Mouse (Mus musculus) forebrain, embryonic 16.5 days (tissue): ENCODE results near the gene Rnf224. TPM values are rescaled to one million over a fixed set of nuclear protein-coding genes. Genes with fewer than 3 reads are reported as not detected.
A peak's percentile ranks its signal among the peaks of the same experiment; 100 is the strongest.

Experiments
- ATAC-seq: fragments of 200-750 bp; cut with Nextera tagmentation; 2 replicates; pipeline ENCODE4 v1.8.0; 2017; ENCODE audit warnings: mild to moderate bottlenecking, moderate library complexity
- H3K27ac ChIP-seq: fragments of 300-500 bp; sonication (generic); 2 replicates; pipeline ENCODE4 v1.5.1; 2014; ENCODE audit warnings: low read length, control low read depth
- H3K27me3 ChIP-seq: fragments of 300-500 bp; sonication (generic); replicated peaks from 2 replicates; pipeline ENCODE4 v1.6.1; 2014; ENCODE audit warnings: low read length; ENCODE audit not compliant: control insufficient read depth, insufficient read depth
- H3K36me3 ChIP-seq: fragments of 300-500 bp; sonication (generic); 2 replicates; pipeline ENCODE4 v1.6.1; 2014; ENCODE audit not compliant: control insufficient read depth, insufficient read depth
- H3K4me1 ChIP-seq: fragments of 300-500 bp; sonication (generic); replicated peaks from 2 replicates; pipeline ENCODE4 v1.6.1; 2014; ENCODE audit warnings: low read length; ENCODE audit not compliant: control insufficient read depth, insufficient read depth
- H3K4me2 ChIP-seq: fragments of 300-500 bp; sonication (generic); 2 replicates; pipeline ENCODE4 v1.6.1; 2014; ENCODE audit warnings: mild to moderate bottlenecking, low read length, control low read depth
- H3K4me3 ChIP-seq: fragments of 300-500 bp; sonication (generic); replicated peaks from 2 replicates; pipeline ENCODE4 v1.5.1; 2014; ENCODE audit warnings: mild to moderate bottlenecking, low read length, control low read depth
- H3K9ac ChIP-seq: fragments of 300-500 bp; sonication (generic); replicated peaks from 2 replicates; pipeline ENCODE4 v1.6.1; 2014; ENCODE audit warnings: low read depth, low read length, control low read depth
- H3K9me3 ChIP-seq: fragments of 300-500 bp; sonication (generic); 2 replicates; pipeline ENCODE4 v1.6.1; 2016; ENCODE audit warnings: low read length; ENCODE audit not compliant: control insufficient read depth
- WGBS: fragments of 180-500 bp; shearing (Covaris S2); extraction: QIAGEN DNeasy Blood & Tissue Kit; methylation state at CpG from one replicate; pipeline ENCODE4 v1.1.7; 2014; 5-methylcytosine and 5-hydroxymethylcytosine counted together
- polyA plus RNA-seq: library from polyadenylated mRNA; unstranded; fragments of >200 nt; fragmentation: Nextera tagmentation; extraction: Ambion mirVana; gene quantifications from 2 replicates; pipeline ENCODE4 v1.2.1, GENCODE M21; 2015

Rnf224 gene
- polyA plus RNA-seq, 1 experiment from 2014 or later = not detected

- Histone ChIP-seq H3K4me3 (no peak overlapping the region), H3K4me2 (no peak overlapping the region), H3K9me3 (no peaks in the 10 kb centered on the region), H3K36me3 (no peaks in the 10 kb centered on the region), H3K27me3 (peaks cover 2% of the 10 kb centered on the region; the same call in 1 of the 2 replicates), H3K9ac (no peak overlapping the region), H3K4me1 (0 out of 2 replicates have a peak, but pooled peaks cover 3% of the 10 kb centered on the region), H3K27ac (no peak overlapping the region)
- ATAC-seq = no peak
- WGBS = 49% methylated on average over 12 of the region's 12 CpGs
Measured at GRCm38 (mm10) chr2:25231038-25231437, 5.5 kb downstream of the Rnf224 start.

GRCm38 (mm10) chr2:25230581-25230980 is 6.0 kb downstream of the Rnf224 start:
- Histone ChIP-seq H3K36me3 (no peaks in the 10 kb centered on the region), H3K4me1 (peaks cover 5% of the 10 kb centered on the region), H3K4me3 (no peak overlapping the region), H3K9ac (no peak overlapping the region), H3K27me3 (peaks cover 2% of the 10 kb centered on the region; the same call in 1 of the 2 replicates), H3K4me2 (no peak overlapping the region), H3K27ac (no peak overlapping the region), H3K9me3 (no peaks in the 10 kb centered on the region)
- 83% methylated on average over 7 of the region's 7 CpGs for WGBS
- no peak for ATAC-seq

- H3K9ac ChIP-seq = no peak overlapping the region
- peaks cover 2% of the 10 kb centered on the region; the same call in 1 of the 2 replicates for H3K27me3 ChIP-seq
- WGBS = 80% methylated on average over 5 of the region's 5 CpGs
- no peak overlapping the region for H3K27ac ChIP-seq
- H3K4me3 ChIP-seq = no peak overlapping the region
- no peak overlapping the region for H3K4me2 ChIP-seq
- no peak for ATAC-seq
- H3K4me1 ChIP-seq = peaks cover 8% of the 10 kb centered on the region
- H3K9me3 ChIP-seq = no peaks in the 10 kb centered on the region
- H3K36me3 ChIP-seq = no peaks in the 10 kb centered on the region
Measured at GRCm38 (mm10) chr2:25229582-25229981, 7.0 kb downstream of the Rnf224 start.

GRCm38 (mm10) chr2:25228995-25229530 is 7.5 kb downstream of the Rnf224 start:
- no peak for ATAC-seq
- no peaks in the 10 kb centered on the region for H3K36me3 ChIP-seq
- H3K27me3 ChIP-seq = no peaks in the 10 kb centered on the region
- no peak overlapping the region for H3K9ac ChIP-seq
- no peak overlapping the region for H3K27ac ChIP-seq
- peaks cover 8% of the 10 kb centered on the region for H3K4me1 ChIP-seq
- H3K4me3 ChIP-seq = no peak overlapping the region
- H3K4me2 ChIP-seq = no peak overlapping the region
- WGBS = 69% methylated on average over 6 of the region's 6 CpGs
- no peaks in the 10 kb centered on the region for H3K9me3 ChIP-seq

GRCm38 (mm10) chr2:25228431-25228889 is 8.1 kb downstream of the Rnf224 start:
- Histone ChIP-seq H3K27me3 (no peaks in the 10 kb centered on the region), H3K4me1 (peaks cover 12% of the 10 kb centered on the region), H3K4me2 (peak overlapping the region; percentile 40), H3K9me3 (no peaks in the 10 kb centered on the region), H3K4me3 (no peak overlapping the region), H3K36me3 (no peaks in the 10 kb centered on the region), H3K27ac (peak overlapping the region; percentile 46; the same call in 1 of the 2 replicates), H3K9ac (0 out of 2 replicates have a peak overlapping the region, but pooled peaks have one; percentile 9)
- ATAC-seq = no peak
- WGBS = 0% methylated on average over 7 of the region's 7 CpGs

- Histone ChIP-seq H3K9me3 (no peaks in the 10 kb centered on the region), H3K4me3 (no peak overlapping the region), H3K36me3 (no peaks in the 10 kb centered on the region), H3K27me3 (no peaks in the 10 kb centered on the region), H3K4me2 (no peak overlapping the region), H3K27ac (no peak overlapping the region), H3K4me1 (peaks cover 17% of the 10 kb centered on the region), H3K9ac (no peak overlapping the region)
- ATAC-seq = no peak
- 93% methylated on average over 4 of the region's 4 CpGs for whole genome bisulfite sequencing
Measured at GRCm38 (mm10) chr2:25227406-25227805, 9.2 kb downstream of the Rnf224 start.

GRCm38 (mm10) chr2:25226864-25227263 is 9.7 kb downstream of the Rnf224 start:
- H3K27ac ChIP-seq = no peak overlapping the region
- peaks cover 17% of the 10 kb centered on the region for H3K4me1 ChIP-seq
- 79% methylated on average over 5 of the region's 5 CpGs for WGBS
- H3K9me3 ChIP-seq = no peaks in the 10 kb centered on the region
- H3K9ac ChIP-seq = no peak overlapping the region
- H3K36me3 ChIP-seq = no peaks in the 10 kb centered on the region
- no peak for ATAC-seq
- H3K4me3 ChIP-seq = no peak overlapping the region
- H3K4me2 ChIP-seq = no peak overlapping the region
- no peaks in the 10 kb centered on the region for H3K27me3 ChIP-seq

- Histone ChIP-seq H3K27ac (peak overlapping the region; percentile 98; the same call in 1 of the 2 replicates), H3K36me3 (no peaks in the 10 kb centered on the region), H3K4me3 (no peak overlapping the region), H3K9me3 (no peaks in the 10 kb centered on the region), H3K27me3 (no peaks in the 10 kb centered on the region), H3K4me1 (peaks cover 17% of the 10 kb centered on the region), H3K9ac (no peak overlapping the region; the same call in 1 of the 2 replicates), H3K4me2 (peak overlapping the region; percentile 52; the same call in 1 of the 2 replicates)
- 72% methylated on average over 8 of the region's 8 CpGs for WGBS
- no peak for ATAC-seq
Measured at GRCm38 (mm10) chr2:25225811-25226379, 10.7 kb downstream of the Rnf224 start.

- Histone ChIP-seq H3K4me1 (peaks cover 17% of the 10 kb centered on the region), H3K27ac (peak overlapping the region; percentile 98), H3K9ac (peak overlapping the region; percentile 79), H3K9me3 (no peaks in the 10 kb centered on the region), H3K27me3 (no peaks in the 10 kb centered on the region), H3K36me3 (no peaks in the 10 kb centered on the region), H3K4me3 (peak overlapping the region; percentile 71), H3K4me2 (peak overlapping the region; percentile 52)
- ATAC-seq = peak; percentile 97
- WGBS = 2% methylated on average over 41 of the region's 41 CpGs
Measured at GRCm38 (mm10) chr2:25224766-25225752, 11.5 kb downstream of the Rnf224 start.
